Mouse (Mus musculus) brain, embryonic 14.5 days (tissue): ENCODE measurements around the gene Cacna2d1. TPM values are rescaled to one million over a fixed set of nuclear protein-coding genes. Genes with fewer than 3 reads are reported as not detected.

Experiments
- DNase-seq: peaks from one replicate; pipeline ENCODE4 v3.0.0-alpha.2; 2011; ENCODE audit warnings: low read depth
- CTCF ChIP-seq: fragments of 200-500 bp; IDR thresholded peaks from 2 replicates; pipeline ENCODE4 v1.5.1; 2012; ENCODE audit warnings: inconsistent platforms, mild to moderate bottlenecking, moderate library complexity, borderline replicate concordance; ENCODE audit not compliant: insufficient read depth, insufficient read length; ENCODE audit errors: extremely low read depth
- POLR2A ChIP-seq: fragments of 200-500 bp; IDR thresholded peaks from 2 replicates; pipeline ENCODE4 v1.6.1; 2012; ENCODE audit warnings: mild to moderate bottlenecking, inconsistent platforms, borderline replicate concordance; ENCODE audit not compliant: poor library complexity, insufficient read depth, insufficient read length, severe bottlenecking; ENCODE audit errors: extremely low read depth
- polyA plus RNA-seq: library from polyadenylated mRNA; depleted of rRNA; stranded (reverse); fragments of >200 nt; gene quantifications from 2 replicates; pipeline ENCODE4 v1.2.3, GENCODE M21; 2012; rRNA removed

The Cacna2d1 gene
- 40.6 and 43.3 TPM in 2 replicates for polyA plus RNA-seq

- DNase-seq, result peak; percentile 69
- no peak for TF ChIP-seq CTCF
- peak; percentile 81 for TF ChIP-seq POLR2A
Measured at GRCm38 (mm10) chr5:15934376-15935233, at the start of gene Cacna2d1. Cacna2d1 (plus strand) TSS chr5:15934691.

- TF ChIP-seq POLR2A (no peak), CTCF (no peak)
Measured at GRCm38 (mm10) chr5:15895098-15895497, 39.4 kb upstream of the Cacna2d1 start.

GRCm38 (mm10) chr5:15896706-15897105, 37.8 kb upstream of the Cacna2d1 start:
- TF ChIP-seq POLR2A, result no peak
- TF ChIP-seq CTCF, result no peak
- no peak for DNase-seq

More at GRCm38 (mm10) chr5:15895098-15895497, 39.4 kb upstream of the Cacna2d1 start:
- peak; percentile 18 for DNase-seq

- TF ChIP-seq CTCF, result no peak
- TF ChIP-seq POLR2A, result no peak
- peak; percentile 19 for DNase-seq
Measured at GRCm38 (mm10) chr5:15906446-15906845, 28.0 kb upstream of the Cacna2d1 start.

- TF ChIP-seq CTCF (no peak), POLR2A (no peak)
- no peak for DNase-seq
Measured at GRCm38 (mm10) chr5:15914931-15915330, 19.6 kb upstream of the Cacna2d1 start.

GRCm38 (mm10) chr5:15928506-15928905, 6.0 kb upstream of the Cacna2d1 start:
- TF ChIP-seq POLR2A (no peak), CTCF (no peak)

GRCm38 (mm10) chr5:15933017-15933416, 1.5 kb upstream of the Cacna2d1 start:
- no peak for TF ChIP-seq POLR2A
- DNase-seq, result peak; percentile 52

More at GRCm38 (mm10) chr5:15928506-15928905, 6.0 kb upstream of the Cacna2d1 start:
- no peak for DNase-seq

GRCm38 (mm10) chr5:15933581-15934375, 713 bp upstream of the Cacna2d1 start:
- TF ChIP-seq POLR2A (no peak), CTCF (no peak)
- peak; percentile 77 for DNase-seq

GRCm38 (mm10) chr5:15935234-15935728, 790 bp downstream of the Cacna2d1 start:
- TF ChIP-seq POLR2A (no peak), CTCF (no peak)
- DNase-seq, result peak; percentile 72

- TF ChIP-seq CTCF (no peak), POLR2A (no peak)
- DNase-seq, result peak; percentile 64
Measured at GRCm38 (mm10) chr5:15935831-15936710, 1.6 kb downstream of the Cacna2d1 start.

- DNase-seq, result no peak
- TF ChIP-seq CTCF (no peak), POLR2A (no peak)
Measured at GRCm38 (mm10) chr5:15941191-15941725, 6.8 kb downstream of the Cacna2d1 start.

GRCm38 (mm10) chr5:15942051-15942450, 7.6 kb downstream of the Cacna2d1 start:
- no peak for TF ChIP-seq CTCF
- DNase-seq, result no peak

- TF ChIP-seq POLR2A, result no peak
- peak; percentile 76 for DNase-seq
Measured at GRCm38 (mm10) chr5:15948290-15949037, 14.0 kb downstream of the Cacna2d1 start.
